Mouse (Mus musculus) adrenal gland, adult 18-20 months (tissue): ENCODE results near the gene Cks2. TPM values are rescaled to one million over a fixed set of nuclear protein-coding genes. Genes with fewer than 3 reads are reported as not detected.

Source experiments
- DNase-seq, 2 experiments: peaks; one replicate each; pipeline ENCODE4 v3.0.0; 2021 to 2022; ENCODE audit warnings: low spot score in 2 of 2
- long read RNA-seq, 2 experiments: library from polyadenylated mRNA; stranded (forward); transcript quantifications; one replicate each; pipeline ENCODE4 v2.0.0; 2021
- total RNA-seq, 2 experiments: library from RNA; stranded (reverse); gene quantifications; 1 replicate in 1 of 2; 2 replicates in 1 of 2; pipeline ENCODE4 v1.2.3; 2021

Cks2 gene
- 1 to 10 TPM; 2.8 to 8.5 TPM for total RNA-seq
- long read RNA-seq, experiment 1, partial matches to known transcripts, result 0 of 2 reads
- long read RNA-seq, experiment 1, other reads (novel, unspliced or antisense), result 0 of 2 reads
- long read RNA-seq, experiment 2, transcript Cks2-201 (3 exons, 692 nt), result major isoform, 12 of 13 reads
- long read RNA-seq, experiment 2, partial matches to known transcripts, result 0 of 13 reads
- long read RNA-seq, experiment 2, other reads (novel, unspliced or antisense), result 1 of 13 reads

- DNase-seq, result peak; percentile 86 to 88
Observed at GRCm38 (mm10) chr13:51644829-51645789, at the start of gene Cks2. Cks2 (plus strand) TSS chr13:51645232.

GRCm38 (mm10) chr13:51595404-51595803 is 49.6 kb upstream of the Cks2 start:
- no peak for DNase-seq

GRCm38 (mm10) chr13:51598063-51598462 is 47.0 kb upstream of the Cks2 start:
- DNase-seq, result no peak

- DNase-seq, result no peak
Observed at GRCm38 (mm10) chr13:51600169-51600568, 44.9 kb upstream of the Cks2 start.

GRCm38 (mm10) chr13:51602764-51603163 is 42.3 kb upstream of the Cks2 start:
- DNase-seq, result no peak

GRCm38 (mm10) chr13:51603221-51603893 is 41.7 kb upstream of the Cks2 start:
- no peak for DNase-seq

- DNase-seq, result no peak
Observed at GRCm38 (mm10) chr13:51603894-51604244, 41.2 kb upstream of the Cks2 start.

GRCm38 (mm10) chr13:51609231-51609630 is 35.8 kb upstream of the Cks2 start:
- no peak for DNase-seq

- no peak for DNase-seq
Observed at GRCm38 (mm10) chr13:51611060-51611459, 34.0 kb upstream of the Cks2 start.

- DNase-seq, result no peak
Observed at GRCm38 (mm10) chr13:51611500-51611899, 33.5 kb upstream of the Cks2 start.

- DNase-seq, result no peak
Observed at GRCm38 (mm10) chr13:51615815-51616214, 29.2 kb upstream of the Cks2 start.

GRCm38 (mm10) chr13:51616417-51617044 is 28.5 kb upstream of the Cks2 start:
- DNase-seq, result no peak

- no peak for DNase-seq
Observed at GRCm38 (mm10) chr13:51617306-51617705, 27.7 kb upstream of the Cks2 start.

- peak; percentile 55 to 57 for DNase-seq
Observed at GRCm38 (mm10) chr13:51617861-51618260, 27.2 kb upstream of the Cks2 start.

- no peak for DNase-seq
Observed at GRCm38 (mm10) chr13:51618602-51619001, 26.4 kb upstream of the Cks2 start.

- no peak for DNase-seq
Observed at GRCm38 (mm10) chr13:51622626-51623025, 22.4 kb upstream of the Cks2 start.

GRCm38 (mm10) chr13:51623678-51624077 is 21.4 kb upstream of the Cks2 start:
- no peak for DNase-seq

GRCm38 (mm10) chr13:51628273-51628848 is 16.7 kb upstream of the Cks2 start:
- DNase-seq, result no peak

- no peak for DNase-seq
Observed at GRCm38 (mm10) chr13:51631354-51631992, 13.6 kb upstream of the Cks2 start.

- DNase-seq, result no peak
Observed at GRCm38 (mm10) chr13:51632560-51633218, 12.3 kb upstream of the Cks2 start.
